Mouse (Mus musculus) embryonic facial prominence, embryonic 10.5 days (tissue): ENCODE results near the gene Olfr1154. TPM values are rescaled to one million over a fixed set of nuclear protein-coding genes. Genes with fewer than 3 reads are reported as not detected.

ENCODE experiments used
- DNase-seq: peaks from one replicate; pipeline ENCODE4 v3.0.0-alpha.2; 2017; ENCODE audit warnings: low spot score
- H3K27ac ChIP-seq: fragments of 300-500 bp; sonication (generic); replicated peaks from 2 replicates; pipeline ENCODE4 v1.5.1; 2016; ENCODE audit warnings: mild to moderate bottlenecking
- H3K27me3 ChIP-seq: fragments of 300-500 bp; sonication (generic); replicated peaks from 2 replicates; pipeline ENCODE4 v1.6.1; 2016; ENCODE audit warnings: low read depth, mild to moderate bottlenecking; ENCODE audit not compliant: poor library complexity, severe bottlenecking
- H3K36me3 ChIP-seq: fragments of 300-500 bp; sonication (generic); replicated peaks from 2 replicates; pipeline ENCODE4 v1.6.1; 2016; ENCODE audit warnings: mild to moderate bottlenecking, moderate library complexity
- H3K4me1 ChIP-seq: fragments of 300-500 bp; sonication (generic); 2 replicates; pipeline ENCODE4 v1.6.1; 2016
- H3K4me3 ChIP-seq: fragments of 300-500 bp; sonication (generic); 2 replicates; pipeline ENCODE4 v1.5.1; 2016; ENCODE audit warnings: mild to moderate bottlenecking, moderate library complexity
- H3K9me3 ChIP-seq: fragments of 300-500 bp; sonication (generic); 2 replicates; pipeline ENCODE4 v1.6.1; 2016; ENCODE audit warnings: mild to moderate bottlenecking
- WGBS: fragments of 180-500 bp; shearing (Covaris S2); methylation state at CpG from one replicate; pipeline ENCODE4 v1.1.7; 2016; 5-methylcytosine and 5-hydroxymethylcytosine counted together
- polyA plus RNA-seq: library from polyadenylated mRNA; unstranded; fragments of >200 nt; fragmentation: Nextera tagmentation; extraction: Ambion mirVana; gene quantifications from 2 replicates; pipeline ENCODE4 v1.2.1, GENCODE M21; 2016

Gene Olfr1154
- polyA plus RNA-seq: not detected in 2 replicates

DNA sequence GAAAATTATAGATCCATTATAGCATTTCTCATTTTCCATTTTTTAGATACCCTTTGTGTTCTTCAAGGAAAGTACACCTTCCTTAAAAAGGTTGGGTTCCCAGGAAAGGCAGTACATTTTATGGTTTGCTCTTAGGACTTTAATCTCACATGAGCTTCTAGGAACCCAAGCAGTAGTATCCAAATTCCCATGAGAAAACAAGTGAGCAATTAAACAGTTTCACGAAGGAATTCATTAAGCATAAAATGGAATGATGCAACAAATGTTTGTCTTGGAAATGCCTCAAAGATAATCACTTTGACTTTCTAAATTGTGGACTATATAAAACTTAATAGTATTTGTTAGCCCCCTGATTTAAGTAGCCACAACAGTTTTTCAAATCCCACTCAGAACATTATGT is at the start of gene Olfr1154:
Gene Olfr1154, minus strand, starts transcription at position 101 of the 400 bp plus-strand sequence.
- no peaks in the 10 kb centered on the region for H3K36me3 ChIP-seq
- 94% methylated on average over 1 of the region's 1 CpGs for WGBS

DNA sequence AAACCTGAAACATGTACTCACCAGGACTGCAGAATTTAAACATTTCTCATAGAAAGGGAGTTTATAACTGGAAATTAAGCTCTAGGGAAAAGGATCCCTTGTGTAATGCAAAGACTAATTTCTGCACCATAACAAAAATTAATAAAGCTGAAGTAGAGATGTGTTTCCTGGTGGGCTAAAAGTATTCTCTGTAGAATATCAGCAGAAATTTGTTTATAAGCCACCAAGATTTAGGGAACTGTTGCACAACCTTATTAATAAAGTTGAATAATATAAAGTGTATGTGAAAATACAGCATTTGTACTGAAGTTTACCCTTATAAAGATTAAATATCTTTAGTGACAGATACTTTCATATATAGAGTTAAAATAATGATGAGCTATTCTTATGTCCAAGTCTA is 48.0 kb upstream of the Olfr1154 start, which contains the start of gene Olfr1156:
Gene Olfr1156, minus strand, starts transcription at position 101 of the 400 bp plus-strand sequence.
- H3K4me1 ChIP-seq: no peaks in the 10 kb centered on the region
- no peaks in the 10 kb centered on the region for H3K36me3 ChIP-seq
- no peak within 1 kb of the TSS for H3K27ac ChIP-seq
- no peak within 1 kb of the TSS for H3K4me3 ChIP-seq
- no peak for DNase-seq
- H3K27me3 ChIP-seq: no peaks in the 10 kb centered on the region
- H3K9me3 ChIP-seq: no peaks in the 10 kb centered on the region

More for the DNA sequence above, at the start of gene Olfr1154:
- H3K27ac ChIP-seq: no peak within 1 kb of the TSS
- H3K27me3 ChIP-seq: no peaks in the 10 kb centered on the region
- H3K9me3 ChIP-seq: no peaks in the 10 kb centered on the region
- DNase-seq: no peak
- H3K4me1 ChIP-seq: no peaks in the 10 kb centered on the region
- H3K4me3 ChIP-seq: no peak within 1 kb of the TSS

GRCm38 (mm10) chr2:87945037-87945436 is 40.1 kb upstream of the Olfr1154 start, which contains the start of gene Olfr1155:
Gene Olfr1155, minus strand, starts transcription at chr2:87945137.
- no peaks in the 10 kb centered on the region for H3K36me3 ChIP-seq
- H3K4me3 ChIP-seq: no peak within 1 kb of the TSS
- no peak for DNase-seq
- no peaks in the 10 kb centered on the region for H3K27me3 ChIP-seq
- no peak within 1 kb of the TSS for H3K27ac ChIP-seq
- no peaks in the 10 kb centered on the region for H3K9me3 ChIP-seq
- 93% methylated on average over 1 of the region's 1 CpGs for WGBS
- no peaks in the 10 kb centered on the region for H3K4me1 ChIP-seq

GRCm38 (mm10) chr2:87894662-87895061 is 10.3 kb downstream of the Olfr1154 start, which contains the start of gene Olfr1153:
Gene Olfr1153, plus strand, starts transcription at chr2:87894962.
- DNase-seq: no peak
- WGBS: 83% methylated on average over 1 of the region's 1 CpGs
- H3K4me1 ChIP-seq: no peaks in the 10 kb centered on the region
- H3K27ac ChIP-seq: no peak within 1 kb of the TSS
- H3K36me3 ChIP-seq: no peaks in the 10 kb centered on the region
- H3K4me3 ChIP-seq: no peak within 1 kb of the TSS
- no peaks in the 10 kb centered on the region for H3K9me3 ChIP-seq
- no peaks in the 10 kb centered on the region for H3K27me3 ChIP-seq

DNA sequence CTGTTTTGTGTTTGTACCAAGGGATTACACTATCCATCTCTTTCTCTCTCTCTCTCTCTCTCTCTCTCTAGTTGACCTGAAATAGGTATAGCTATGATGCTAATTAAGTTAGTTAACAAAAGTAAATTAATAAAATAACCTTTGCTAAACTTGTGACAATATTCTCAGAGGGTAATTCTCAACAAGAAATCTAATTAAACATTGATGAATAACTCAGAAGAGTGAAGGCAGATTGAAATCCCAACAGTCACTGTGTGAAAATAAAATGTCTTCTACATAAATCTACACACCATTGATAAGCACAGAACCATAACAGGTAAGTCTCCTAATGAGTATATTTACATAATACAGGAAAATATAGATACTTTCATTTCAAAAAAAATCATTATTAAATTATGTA is 38.8 kb downstream of the Olfr1154 start, which contains the start of gene Olfr1152:
Gene Olfr1152, plus strand, starts transcription at position 301 of the 400 bp plus-strand sequence.
- DNase-seq: no peak
- Histone ChIP-seq H3K4me3 (no peak within 1 kb of the TSS), H3K36me3 (no peaks in the 10 kb centered on the region), H3K27ac (no peak within 1 kb of the TSS), H3K4me1 (no peaks in the 10 kb centered on the region), H3K9me3 (no peaks in the 10 kb centered on the region), H3K27me3 (no peaks in the 10 kb centered on the region)

DNA sequence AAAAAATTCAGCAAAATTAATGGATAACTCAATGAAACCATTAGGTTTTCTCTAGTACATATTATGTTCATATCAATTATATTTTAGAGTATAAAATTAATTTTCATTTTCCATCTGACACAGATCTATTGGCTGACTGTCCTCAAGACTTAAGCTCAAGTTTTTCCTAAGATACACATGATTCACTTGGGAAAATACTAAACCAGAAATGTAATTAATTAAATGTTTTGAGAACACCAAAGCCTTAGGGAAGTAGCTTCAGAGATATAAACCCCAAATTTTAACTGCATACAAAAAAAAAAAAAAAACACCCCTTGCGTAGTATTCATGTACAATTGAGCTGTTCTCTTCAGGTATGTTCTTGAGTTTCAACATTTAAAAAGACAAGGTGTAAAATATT is 49.4 kb downstream of the Olfr1154 start, which contains the start of gene Olfr1151:
Gene Olfr1151, plus strand, starts transcription at position 301 of the 400 bp plus-strand sequence.
- no peaks in the 10 kb centered on the region for H3K27me3 ChIP-seq
- WGBS: 80% methylated on average over 1 of the region's 1 CpGs
- H3K4me3 ChIP-seq: no peak within 1 kb of the TSS
- H3K27ac ChIP-seq: no peak within 1 kb of the TSS
- no peaks in the 10 kb centered on the region for H3K36me3 ChIP-seq
- no peaks in the 10 kb centered on the region for H3K4me1 ChIP-seq
- DNase-seq: no peak
- no peaks in the 10 kb centered on the region for H3K9me3 ChIP-seq

Other genes with a start within 250 kb of the Olfr1154 start
- not detected in 2 replicates for gene Olfr1134, start 246.7 kb downstream of the Olfr1154 start, polyA plus RNA-seq
- not detected in 2 replicates for gene Olfr1135, start 231.5 kb downstream of the Olfr1154 start, polyA plus RNA-seq
- not detected in 2 replicates for gene Olfr1136, start 211.2 kb downstream of the Olfr1154 start, polyA plus RNA-seq
- gene Olfr1137, start 192.0 kb downstream of the Olfr1154 start, polyA plus RNA-seq: not detected in 2 replicates
- not detected in 2 replicates for gene Olfr1138, start 165.2 kb downstream of the Olfr1154 start, polyA plus RNA-seq
- not detected in 2 replicates for gene Olfr1140, start 161.4 kb downstream of the Olfr1154 start, polyA plus RNA-seq
- not detected in 2 replicates for gene Olfr1141, start 151.2 kb downstream of the Olfr1154 start, polyA plus RNA-seq
- gene Olfr152, start 125.7 kb downstream of the Olfr1154 start, polyA plus RNA-seq: not detected in 2 replicates
- not detected in 2 replicates for gene Olfr1143, start 104.6 kb downstream of the Olfr1154 start, polyA plus RNA-seq
- gene Olfr1145, start 95.3 kb downstream of the Olfr1154 start, polyA plus RNA-seq: not detected in 2 replicates
- not detected in 2 replicates for gene Olfr1148, start 74.6 kb downstream of the Olfr1154 start, polyA plus RNA-seq
- not detected in 2 replicates for gene Olfr1150-ps1, start 61.2 kb downstream of the Olfr1154 start, polyA plus RNA-seq
- not detected in 2 replicates for gene Olfr1151, start 49.3 kb downstream of the Olfr1154 start, polyA plus RNA-seq
- gene Olfr1152, start 38.7 kb downstream of the Olfr1154 start, polyA plus RNA-seq: not detected in 2 replicates
- not detected in 2 replicates for gene Olfr1153, start 10.2 kb downstream of the Olfr1154 start, polyA plus RNA-seq
- not detected in 2 replicates for gene Olfr1155, start 40.0 kb upstream of the Olfr1154 start, polyA plus RNA-seq
- gene Olfr1156, start 47.9 kb upstream of the Olfr1154 start, polyA plus RNA-seq: not detected in 2 replicates
- gene Olfr1157, start 63.1 kb upstream of the Olfr1154 start, polyA plus RNA-seq: not detected in 2 replicates
- not detected in 2 replicates for gene Olfr74, start 69.5 kb upstream of the Olfr1154 start, polyA plus RNA-seq
- not detected in 2 replicates for gene Olfr1158, start 84.9 kb upstream of the Olfr1154 start, polyA plus RNA-seq
- gene Olfr1160, start 103.1 kb upstream of the Olfr1154 start, polyA plus RNA-seq: not detected in 2 replicates
- not detected in 2 replicates for gene Olfr1161, start 117.6 kb upstream of the Olfr1154 start, polyA plus RNA-seq
- 0.05 TPM in 1 of 2 replicates, not detected in the other for gene Olfr73, start 132.5 kb upstream of the Olfr1154 start, polyA plus RNA-seq
- not detected in 2 replicates for gene Olfr1162, start 146.0 kb upstream of the Olfr1154 start, polyA plus RNA-seq
- not detected in 2 replicates for gene Olfr1163, start 166.7 kb upstream of the Olfr1154 start, polyA plus RNA-seq
- gene Olfr1164, start 188.8 kb upstream of the Olfr1154 start, polyA plus RNA-seq: not detected in 2 replicates
- gene Olfr1166, start 223.1 kb upstream of the Olfr1154 start, polyA plus RNA-seq: not detected in 2 replicates